Mouse (Mus musculus): ENCODE data around the gene Rpusd3. TPM values are rescaled to one million over a fixed set of nuclear protein-coding genes. Genes with fewer than 3 reads are reported as not detected.

Gene Rpusd3
- polyA plus RNA-seq, 1 experiment from 2014 or later: 21.5 TPM

DNA sequence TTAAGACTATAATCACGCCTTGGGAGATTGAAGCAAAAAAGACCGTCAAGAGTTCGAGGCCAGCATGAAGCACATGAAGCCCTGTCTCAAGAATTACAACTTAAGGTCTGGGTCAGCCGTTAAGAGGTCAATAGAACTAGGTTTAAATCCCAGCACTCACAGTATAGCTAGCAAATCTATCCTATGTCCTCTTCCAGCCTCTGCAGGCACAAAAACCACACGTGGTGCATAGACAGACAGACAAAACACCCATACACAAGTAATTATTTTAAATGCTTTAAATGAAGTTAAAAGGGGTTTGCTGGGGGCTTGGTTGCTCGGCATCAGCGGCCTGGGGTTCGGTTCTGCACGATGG, 22.9 kb upstream of the Rpusd3 start:
- 43% methylated on average over 9 of the region's 9 CpGs for WGBS
- TF ChIP-seq CTCF (IDR thresholded peaks at IDR 0.05; ENCODE audit: low read depth): no peak
- Histone ChIP-seq H3K9ac (ENCODE audit: low read depth, low read length) (peak overlapping the region; percentile 84), H3K36me3 (ENCODE audit: control insufficient read depth, insufficient read depth) (peaks cover 9% of the 10 kb centered on the region; the same call in 1 of the 2 replicates), H3K27ac (ENCODE audit: low read depth, low read length) (no peak overlapping the region), H3K9me3 (ENCODE audit: control insufficient read depth) (no peaks in the 10 kb centered on the region), H3K27me3 (replicated peaks; ENCODE audit: control insufficient read depth, insufficient read depth, low read length) (no peaks in the 10 kb centered on the region), H3K4me3 (ENCODE audit: low read depth, low read length) (peak overlapping the region; percentile 92), H3K4me1 (replicated peaks; ENCODE audit: control insufficient read depth, insufficient read depth, low read length) (no peaks in the 10 kb centered on the region), H3K4me2 (replicated peaks; ENCODE audit: low read depth) (peak overlapping the region; percentile 93)
- no peak for ATAC-seq

DNA sequence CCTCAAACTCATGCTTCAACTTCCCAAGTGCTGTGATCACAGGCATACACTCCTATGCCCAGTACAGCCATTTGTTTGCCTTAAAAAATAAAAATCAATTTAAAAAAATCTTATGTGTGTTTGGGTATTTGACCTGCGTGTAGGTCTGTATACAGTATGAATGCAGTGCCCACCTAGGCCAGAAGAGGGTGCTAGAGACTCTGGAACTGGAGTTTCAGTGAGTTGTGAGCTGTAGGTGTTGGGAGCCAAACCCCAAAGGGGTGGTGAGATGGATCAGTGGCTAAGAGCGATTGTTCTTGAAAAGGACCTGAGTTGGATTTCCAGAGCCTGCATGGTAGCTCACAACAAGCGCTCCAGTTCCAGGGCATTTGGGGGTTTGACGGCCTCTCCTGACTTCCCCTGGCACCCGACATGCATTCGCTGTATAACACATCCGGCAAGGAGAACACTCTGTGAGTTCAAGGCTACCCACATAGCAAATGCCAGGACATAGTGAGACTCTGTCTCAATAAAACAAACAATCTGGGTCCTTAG, 22.1 kb upstream of the Rpusd3 start:
- WGBS: 52% methylated on average over 7 of the region's 7 CpGs

DNA sequence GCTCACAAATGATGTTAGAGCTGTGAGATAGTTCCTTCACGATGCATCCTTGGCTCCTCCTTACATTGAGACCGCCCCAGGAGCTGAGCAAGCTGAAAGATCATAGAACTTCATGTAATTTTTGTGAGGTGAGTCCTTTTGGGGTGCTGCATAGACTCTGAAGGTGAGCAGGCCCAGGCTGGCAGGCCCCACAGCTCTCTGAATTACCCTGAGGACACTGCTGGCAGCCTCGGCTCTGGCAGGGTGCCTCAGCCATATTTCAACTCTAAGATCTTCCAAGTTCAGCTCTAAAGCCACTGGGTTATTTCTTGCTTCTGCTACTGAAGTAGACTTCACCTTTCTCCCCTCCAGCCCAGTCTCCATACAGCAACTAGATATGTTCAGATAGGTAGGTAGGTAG, 21.5 kb upstream of the Rpusd3 start:
- Histone ChIP-seq H3K4me3 (ENCODE audit: low read depth, low read length) (no peak overlapping the region), H3K27me3 (replicated peaks; ENCODE audit: control insufficient read depth, insufficient read depth, low read length) (no peaks in the 10 kb centered on the region), H3K36me3 (ENCODE audit: control insufficient read depth, insufficient read depth) (no peaks in the 10 kb centered on the region), H3K9ac (ENCODE audit: low read depth, low read length) (no peak overlapping the region), H3K27ac (ENCODE audit: low read depth, low read length) (no peak overlapping the region), H3K4me1 (replicated peaks; ENCODE audit: control insufficient read depth, insufficient read depth, low read length) (no peaks in the 10 kb centered on the region), H3K9me3 (ENCODE audit: control insufficient read depth) (no peaks in the 10 kb centered on the region), H3K4me2 (replicated peaks; ENCODE audit: low read depth) (no peak overlapping the region)
- no peak for ATAC-seq
- no peak for TF ChIP-seq CTCF (IDR thresholded peaks at IDR 0.05; ENCODE audit: low read depth)
- WGBS: 88% methylated on average over 3 of the region's 3 CpGs

More for the DNA sequence above, 22.1 kb upstream of the Rpusd3 start:
- Histone ChIP-seq H3K4me1 (replicated peaks; ENCODE audit: control insufficient read depth, insufficient read depth, low read length) (no peaks in the 10 kb centered on the region), H3K36me3 (ENCODE audit: control insufficient read depth, insufficient read depth) (0 out of 2 replicates have a peak, but pooled peaks cover under 1% of the 10 kb centered on the region), H3K9me3 (ENCODE audit: control insufficient read depth) (no peaks in the 10 kb centered on the region), H3K9ac (ENCODE audit: low read depth, low read length) (no peak overlapping the region), H3K27ac (ENCODE audit: low read depth, low read length) (no peak overlapping the region), H3K4me3 (ENCODE audit: low read depth, low read length) (no peak overlapping the region), H3K4me2 (replicated peaks; ENCODE audit: low read depth) (no peak overlapping the region), H3K27me3 (replicated peaks; ENCODE audit: control insufficient read depth, insufficient read depth, low read length) (no peaks in the 10 kb centered on the region)
- TF ChIP-seq CTCF (IDR thresholded peaks at IDR 0.05; ENCODE audit: low read depth): peak; percentile 90
- no peak for ATAC-seq

DNA sequence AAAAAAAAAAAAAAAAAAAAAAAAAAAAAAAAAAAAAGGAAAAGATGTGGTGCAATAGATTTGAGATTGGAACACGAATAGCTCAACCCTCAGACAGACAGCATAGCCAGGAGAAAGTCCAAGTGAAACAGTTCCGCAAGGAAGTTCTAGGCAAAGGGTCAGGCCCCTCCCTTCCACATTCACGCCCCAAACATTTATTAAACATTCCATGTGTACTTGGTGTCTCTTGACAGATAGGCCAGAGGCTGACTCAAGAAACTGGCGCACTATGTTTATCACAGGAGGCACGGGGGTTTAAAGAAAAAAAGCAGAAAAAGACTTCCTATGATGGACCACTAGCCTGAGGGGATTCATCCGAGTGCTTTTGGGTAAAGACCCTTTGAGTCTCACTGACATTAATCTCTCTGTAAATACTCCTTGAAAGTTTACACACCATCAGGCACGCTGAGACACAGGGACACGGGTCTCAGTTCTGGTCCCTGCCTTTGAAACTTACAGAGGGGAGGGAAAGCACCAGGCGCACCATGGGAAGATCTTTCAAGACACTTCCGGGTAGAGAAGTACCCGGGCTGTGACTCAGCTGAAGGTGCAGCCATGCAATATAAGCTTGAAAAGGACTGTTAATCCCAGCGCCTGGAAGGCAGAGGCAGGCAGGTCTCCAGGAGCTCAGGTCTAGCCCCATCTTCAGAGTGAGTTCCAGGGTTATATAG, 19.7 kb upstream of the Rpusd3 start:
- peak; percentile 36; the same call in 1 of the 2 replicates for ATAC-seq
- Histone ChIP-seq H3K27me3 (replicated peaks; ENCODE audit: control insufficient read depth, insufficient read depth, low read length) (no peaks in the 10 kb centered on the region), H3K4me3 (ENCODE audit: low read depth, low read length) (no peak overlapping the region), H3K27ac (ENCODE audit: low read depth, low read length) (peak overlapping the region; percentile 62), H3K9me3 (ENCODE audit: control insufficient read depth) (no peaks in the 10 kb centered on the region), H3K4me2 (replicated peaks; ENCODE audit: low read depth) (no peak overlapping the region), H3K9ac (ENCODE audit: low read depth, low read length) (no peak overlapping the region), H3K4me1 (replicated peaks; ENCODE audit: control insufficient read depth, insufficient read depth, low read length) (no peaks in the 10 kb centered on the region), H3K36me3 (ENCODE audit: control insufficient read depth, insufficient read depth) (no peaks in the 10 kb centered on the region)
- WGBS: 35% methylated on average over 12 of the region's 12 CpGs
- no peak for TF ChIP-seq CTCF (IDR thresholded peaks at IDR 0.05; ENCODE audit: low read depth)

DNA sequence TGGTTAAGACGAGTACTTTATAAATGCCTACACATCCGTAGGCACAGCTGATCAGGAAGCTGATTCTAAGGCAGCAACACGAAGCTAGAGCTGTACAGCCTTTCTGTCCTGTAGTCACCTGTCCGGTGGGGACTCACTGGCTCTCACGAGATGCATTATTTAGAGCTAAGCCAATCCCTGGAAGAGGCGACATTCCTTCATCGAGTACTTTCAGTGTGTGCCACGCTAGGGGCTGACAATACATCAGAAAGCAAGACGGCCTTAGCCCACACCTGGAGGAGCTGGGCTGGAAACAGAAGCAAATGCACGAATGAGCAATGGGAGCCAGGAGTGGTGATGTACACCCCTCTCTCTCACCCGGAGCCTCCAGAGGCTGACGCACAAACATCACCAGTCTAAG, 18.0 kb upstream of the Rpusd3 start:
- Histone ChIP-seq H3K4me1 (replicated peaks; ENCODE audit: control insufficient read depth, insufficient read depth, low read length) (no peaks in the 10 kb centered on the region; the same call in 1 of the 2 replicates), H3K4me3 (ENCODE audit: low read depth, low read length) (no peak overlapping the region), H3K27me3 (replicated peaks; ENCODE audit: control insufficient read depth, insufficient read depth, low read length) (no peaks in the 10 kb centered on the region), H3K9ac (ENCODE audit: low read depth, low read length) (no peak overlapping the region), H3K9me3 (ENCODE audit: control insufficient read depth) (no peaks in the 10 kb centered on the region), H3K27ac (ENCODE audit: low read depth, low read length) (no peak overlapping the region), H3K4me2 (replicated peaks; ENCODE audit: low read depth) (no peak overlapping the region), H3K36me3 (ENCODE audit: control insufficient read depth, insufficient read depth) (no peaks in the 10 kb centered on the region)
- ATAC-seq: no peak
- no peak for TF ChIP-seq CTCF (IDR thresholded peaks at IDR 0.05; ENCODE audit: low read depth)
- 75% methylated on average over 12 of the region's 12 CpGs for WGBS

DNA sequence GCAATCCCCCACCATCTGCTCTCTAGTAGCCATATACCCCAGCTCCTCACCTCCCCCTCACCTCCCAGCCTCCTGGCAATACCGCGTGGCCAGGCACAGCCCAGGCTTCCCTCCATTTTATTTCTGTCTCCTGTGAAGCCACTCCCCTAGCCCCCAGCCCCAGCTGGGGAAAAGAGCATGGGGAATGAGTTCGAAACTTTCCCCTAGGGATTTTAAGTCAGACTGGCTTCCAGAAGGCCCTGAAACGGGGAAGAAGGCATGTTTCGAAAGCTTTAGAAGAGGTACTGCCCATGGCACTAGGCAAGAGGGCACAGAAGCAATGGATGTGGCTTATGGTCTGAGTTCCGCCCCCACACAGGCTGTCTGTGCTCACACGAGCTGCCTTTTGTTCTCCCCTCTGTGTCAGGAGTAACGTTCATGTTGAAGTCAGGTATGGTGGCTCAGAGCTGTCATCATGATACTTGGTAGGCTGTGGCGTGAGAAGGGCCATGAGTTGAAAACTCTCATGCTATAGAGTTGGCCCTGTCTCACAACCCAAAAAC, 16.6 kb upstream of the Rpusd3 start, which contains the start of gene Cidec:
Gene Cidec (minus strand): TSS at position 97 of the 542 bp plus-strand sequence.
- H3K27me3 ChIP-seq (replicated peaks; ENCODE audit: control insufficient read depth, insufficient read depth, low read length): no peaks in the 10 kb centered on the region
- TF ChIP-seq CTCF (IDR thresholded peaks at IDR 0.05; ENCODE audit: low read depth): no peak
- H3K9me3 ChIP-seq (ENCODE audit: control insufficient read depth): no peaks in the 10 kb centered on the region
- ATAC-seq: no peak
- no peaks in the 10 kb centered on the region for H3K36me3 ChIP-seq (ENCODE audit: control insufficient read depth, insufficient read depth)
- H3K4me2 ChIP-seq (replicated peaks; ENCODE audit: low read depth): peak within 1 kb of the TSS; percentile 59
- 80% methylated on average over 9 of the region's 9 CpGs for WGBS
- no peaks in the 10 kb centered on the region; the same call in 1 of the 2 replicates for H3K4me1 ChIP-seq (replicated peaks; ENCODE audit: control insufficient read depth, insufficient read depth, low read length)
- H3K4me3 ChIP-seq (ENCODE audit: low read depth, low read length): peak within 1 kb of the TSS; percentile 34
- peak within 1 kb of the TSS; percentile 95 for H3K27ac ChIP-seq (ENCODE audit: low read depth, low read length)
- H3K9ac ChIP-seq (ENCODE audit: low read depth, low read length): peak within 1 kb of the TSS; percentile 59
